Mouse (Mus musculus): ENCODE measurements around the gene Qrich2.

GRCm38 (mm10) chr11:116411582-116411981, 54.5 kb downstream of the Qrich2 start:
- no peak for TF ChIP-seq POLR2A (IDR thresholded peaks at IDR 0.05; ENCODE audit: low read depth, low read length)
- no peak for TF ChIP-seq CTCF (IDR thresholded peaks at IDR 0.05; ENCODE audit: borderline replicate concordance, insufficient read depth, low read length)
